Mouse (Mus musculus) bone marrow, adult 2 months (tissue): ENCODE measurements around the gene Eif6.

ENCODE experiments used
- CTCF ChIP-seq: fragments of 200-500 bp; IDR thresholded peaks from 2 replicates; pipeline ENCODE4 v1.5.1; 2011; ENCODE audit warnings: low read length, control low read depth; ENCODE audit not compliant: control insufficient read depth, insufficient read depth
- POLR2A ChIP-seq: fragments of 200-500 bp; IDR thresholded peaks from 2 replicates; pipeline ENCODE4 v1.6.1; 2011; ENCODE audit warnings: low read depth, mild to moderate bottlenecking, control low read depth, low read length, borderline replicate concordance; ENCODE audit not compliant: control insufficient read depth

GRCm38 (mm10) chr2:155809620-155810019, 17.1 kb downstream of the Eif6 start:
- TF ChIP-seq CTCF = no peak
- no peak for TF ChIP-seq POLR2A
